Mouse (Mus musculus): ENCODE results near the gene Gbx2. TPM values are rescaled to one million over a fixed set of nuclear protein-coding genes. Genes with fewer than 3 reads are reported as not detected.

Gbx2 gene
- total RNA-seq, 2 experiments from 2014 or later: not detected

DNA sequence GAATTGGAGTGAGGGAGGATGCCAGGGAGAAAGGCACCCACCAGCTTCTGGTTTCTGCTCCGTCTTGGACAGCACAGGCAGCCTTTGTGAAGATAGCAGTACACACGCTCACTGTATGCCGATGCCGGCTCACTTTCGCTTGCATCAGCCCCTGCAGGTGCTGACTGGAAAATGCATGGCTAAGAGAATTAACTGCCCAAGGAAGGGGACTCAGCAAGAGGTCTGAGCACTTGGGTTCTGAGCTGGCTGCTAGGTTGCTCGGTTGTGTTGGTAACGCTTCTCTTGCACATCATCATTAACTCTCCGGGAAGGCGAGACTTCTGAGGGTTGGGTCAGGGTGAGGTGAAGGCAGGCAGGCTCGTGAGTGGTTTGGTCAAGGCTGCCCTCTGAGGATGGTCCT, 9.2 kb downstream of the Gbx2 start:
- intact Hi-C loops (cut with DNase I; ENCODE audit: low total_unique reads): no loop called here
- DNase-seq: no peak

- intact Hi-C loops (cut with DNase I; ENCODE audit: low total_unique reads): no loop called here
Observed at GRCm38 (mm10) chr1:89919206-89919605, 11.8 kb downstream of the Gbx2 start.

GRCm38 (mm10) chr1:89918111-89918510, 12.9 kb downstream of the Gbx2 start:
- intact Hi-C loops (cut with DNase I; ENCODE audit: low total_unique reads): no loop called here
- DNase-seq: no peak

More at GRCm38 (mm10) chr1:89919206-89919605, 11.8 kb downstream of the Gbx2 start:
- no peak for DNase-seq

- intact Hi-C loops (cut with DNase I; ENCODE audit: low total_unique reads): no loop called here
- no peak for DNase-seq
Observed at GRCm38 (mm10) chr1:89913611-89914010, 17.4 kb downstream of the Gbx2 start.

DNA sequence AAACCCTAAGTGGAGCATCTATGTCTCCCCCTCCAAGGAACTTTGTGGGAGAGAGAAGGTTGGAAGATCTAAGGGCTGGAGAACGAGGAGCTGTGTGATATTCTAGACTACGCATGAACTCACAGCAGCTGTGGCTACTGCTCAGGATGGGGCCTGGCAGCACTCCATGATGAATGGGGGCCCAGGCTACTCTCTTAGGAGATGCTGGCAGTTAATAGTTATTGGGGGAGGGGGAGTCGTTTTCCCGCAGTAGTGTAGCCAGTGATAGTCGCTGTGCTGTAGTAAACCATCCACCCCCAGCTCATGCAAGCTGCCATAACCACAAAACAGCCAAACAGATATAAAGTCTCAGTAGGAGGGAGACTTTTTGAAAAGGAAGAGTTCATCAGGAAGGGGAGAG, 18.6 kb downstream of the Gbx2 start:
- DNase-seq: no peak
- intact Hi-C loops (cut with DNase I; ENCODE audit: low total_unique reads): no loop called here

- no peak for DNase-seq
- intact Hi-C loops (cut with DNase I; ENCODE audit: low total_unique reads): no loop called here
Observed at GRCm38 (mm10) chr1:89909796-89910195, 21.2 kb downstream of the Gbx2 start.

- DNase-seq: no peak
- intact Hi-C loops (cut with DNase I; ENCODE audit: low total_unique reads): no loop called here
Observed at GRCm38 (mm10) chr1:89902641-89903040, 28.3 kb downstream of the Gbx2 start.

GRCm38 (mm10) chr1:89902236-89902635, 28.7 kb downstream of the Gbx2 start:
- intact Hi-C loops (cut with DNase I; ENCODE audit: low total_unique reads): no loop called here
- DNase-seq: no peak

DNA sequence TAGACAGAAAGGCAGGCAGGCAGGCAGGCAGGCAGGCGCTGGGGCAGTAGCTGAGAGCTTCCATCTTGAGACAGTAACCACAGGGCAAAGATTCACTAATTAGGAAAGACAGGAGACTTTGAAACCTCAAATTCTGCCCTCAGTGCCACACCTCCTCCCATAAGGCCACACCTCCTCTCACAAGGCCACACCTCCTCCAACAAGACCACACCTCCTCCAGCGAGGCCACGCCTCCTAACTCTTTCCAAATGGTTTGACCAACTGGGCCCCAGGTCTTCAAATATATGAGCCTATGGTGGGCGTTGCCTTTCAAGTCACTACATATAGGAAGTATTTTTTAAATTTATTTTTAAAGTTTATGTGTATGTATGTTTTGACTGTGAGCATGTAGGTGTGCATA, 29.6 kb downstream of the Gbx2 start:
- DNase-seq: no peak
- intact Hi-C loops (cut with DNase I; ENCODE audit: low total_unique reads): no loop called here

GRCm38 (mm10) chr1:89899761-89900445, 31.1 kb downstream of the Gbx2 start:
- no peak for DNase-seq
- intact Hi-C loops (cut with DNase I; ENCODE audit: low total_unique reads): no loop called here

DNA sequence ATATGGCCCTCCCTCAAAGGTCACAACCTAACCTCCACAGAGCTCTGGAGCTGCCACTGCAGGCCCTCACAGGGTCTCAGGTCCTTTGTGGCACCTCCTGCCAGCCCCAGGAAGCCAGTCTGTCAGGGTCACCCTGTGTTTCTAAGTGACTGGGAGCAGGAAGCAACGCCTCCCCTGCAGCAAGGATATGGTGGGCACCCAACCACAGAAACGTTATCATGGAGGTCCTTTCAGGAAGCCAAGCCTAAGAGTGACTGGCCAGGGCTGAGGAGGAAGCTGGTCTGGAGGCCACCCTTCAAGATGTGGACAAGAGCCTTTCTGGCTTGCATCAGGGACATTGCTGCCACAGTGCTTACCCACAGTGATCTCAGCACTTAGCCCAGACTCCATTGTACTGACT, 31.9 kb downstream of the Gbx2 start:
- intact Hi-C loops (cut with DNase I; ENCODE audit: low total_unique reads): no loop called here

GRCm38 (mm10) chr1:89895801-89896200, 35.2 kb downstream of the Gbx2 start:
- intact Hi-C loops (cut with DNase I; ENCODE audit: low total_unique reads): no loop called here
- no peak for DNase-seq

More for the DNA sequence above, 31.9 kb downstream of the Gbx2 start:
- DNase-seq: no peak

DNA sequence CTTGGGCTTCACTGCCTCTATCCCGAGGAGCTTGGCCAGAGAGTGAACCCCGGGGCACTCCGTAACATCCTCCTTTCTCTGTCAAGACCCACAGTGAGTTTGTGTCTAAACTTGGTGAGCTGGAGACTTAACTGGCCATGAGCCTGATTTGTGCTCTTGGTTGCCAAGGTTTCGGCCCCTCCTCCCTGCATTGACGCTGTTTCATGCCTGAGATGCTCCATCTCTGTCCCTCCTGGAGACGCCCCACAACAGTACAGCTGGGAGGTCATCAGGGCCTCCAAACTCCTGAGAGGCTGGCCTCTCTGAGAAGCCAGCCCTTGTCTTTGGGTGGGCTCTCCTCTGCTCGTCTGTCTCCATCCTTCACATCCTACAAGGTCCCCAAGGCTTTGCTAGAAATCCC, 38.7 kb downstream of the Gbx2 start:
- DNase-seq: no peak
- intact Hi-C loops (cut with DNase I; ENCODE audit: low total_unique reads): no loop called here

DNA sequence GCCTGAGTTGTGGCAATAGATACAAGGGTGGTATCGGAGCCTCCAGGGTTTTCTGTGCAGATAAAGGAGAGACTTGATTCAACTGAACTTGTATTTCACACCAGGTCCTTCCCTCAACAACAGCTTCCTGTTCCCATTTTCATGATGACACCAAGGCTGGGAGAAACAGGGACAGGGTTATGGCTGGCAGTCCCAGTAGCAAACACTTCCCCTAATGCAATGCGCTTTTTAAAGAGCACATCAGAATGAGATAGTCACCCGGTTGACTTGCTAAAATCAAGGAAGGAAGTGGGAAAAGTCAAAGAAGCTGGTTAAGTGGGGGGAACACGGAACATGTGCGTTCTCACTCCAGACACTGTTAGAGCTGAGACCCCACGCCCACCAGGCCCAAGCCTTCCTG, 39.6 kb downstream of the Gbx2 start:
- no peak for DNase-seq
- intact Hi-C loops (cut with DNase I; ENCODE audit: low total_unique reads): no loop called here

DNA sequence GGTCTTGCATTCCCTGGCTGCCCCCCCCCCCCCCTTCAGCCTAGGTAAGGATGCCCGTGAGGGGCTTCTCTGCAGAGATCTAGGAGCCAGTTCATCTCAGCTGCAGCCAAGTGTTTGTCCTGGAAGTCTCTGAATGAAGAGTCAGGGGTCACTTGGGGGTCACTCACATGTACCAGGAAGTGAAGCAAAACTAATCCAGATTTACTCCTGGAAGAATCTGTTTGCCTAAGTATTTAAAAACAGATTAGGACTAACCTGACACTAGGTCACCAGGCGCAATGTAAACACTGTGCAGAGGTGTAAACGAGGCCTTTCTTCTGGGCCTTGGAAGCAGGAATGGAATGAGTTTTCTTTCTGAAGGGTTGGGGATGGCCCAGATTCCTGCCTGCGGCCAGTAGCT, 45.3 kb downstream of the Gbx2 start:
- intact Hi-C loops (cut with DNase I; ENCODE audit: low total_unique reads): no loop called here
- no peak for DNase-seq

DNA sequence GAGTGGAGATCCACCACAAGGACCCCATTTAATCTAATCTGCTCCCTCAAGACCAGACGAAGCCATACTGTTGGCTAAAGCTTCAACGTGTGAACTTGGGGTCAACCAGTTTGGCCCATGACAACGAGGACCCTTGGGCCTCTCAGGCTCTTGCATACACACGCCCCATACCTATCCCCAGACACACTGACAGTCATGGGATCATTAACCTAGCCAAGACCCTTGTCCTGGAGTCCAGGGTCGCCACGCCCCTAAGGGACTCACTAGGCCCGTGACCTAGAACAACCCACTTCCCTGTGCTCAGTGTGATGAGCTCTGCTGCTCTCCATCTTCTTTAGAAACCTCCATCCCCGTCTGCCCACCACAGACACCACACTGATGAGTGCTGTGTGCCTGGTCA, 46.6 kb downstream of the Gbx2 start:
- intact Hi-C loops (cut with DNase I; ENCODE audit: low total_unique reads): no loop called here
- no peak for DNase-seq

DNA sequence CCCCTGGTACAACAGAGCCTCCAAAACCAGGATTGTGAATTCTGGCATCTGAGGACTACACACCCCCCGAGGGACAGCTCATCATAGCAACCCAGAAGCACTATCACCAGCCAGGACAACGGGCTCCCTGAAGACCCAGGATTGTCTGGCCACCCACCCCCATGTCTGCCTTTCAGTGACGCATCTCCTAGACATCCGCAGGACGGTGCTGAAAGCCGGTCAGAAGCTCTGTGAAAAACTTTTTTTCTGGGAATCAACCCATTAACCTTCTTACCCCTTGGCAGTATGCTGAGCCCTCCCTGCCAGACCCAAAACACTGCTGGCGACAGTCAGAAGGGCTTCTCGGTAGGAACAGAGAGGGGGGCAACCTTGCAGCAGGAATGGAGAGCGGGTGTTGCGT, 50.1 kb downstream of the Gbx2 start:
- intact Hi-C loops (cut with DNase I; ENCODE audit: low total_unique reads): no loop called here
- DNase-seq: no peak

DNA sequence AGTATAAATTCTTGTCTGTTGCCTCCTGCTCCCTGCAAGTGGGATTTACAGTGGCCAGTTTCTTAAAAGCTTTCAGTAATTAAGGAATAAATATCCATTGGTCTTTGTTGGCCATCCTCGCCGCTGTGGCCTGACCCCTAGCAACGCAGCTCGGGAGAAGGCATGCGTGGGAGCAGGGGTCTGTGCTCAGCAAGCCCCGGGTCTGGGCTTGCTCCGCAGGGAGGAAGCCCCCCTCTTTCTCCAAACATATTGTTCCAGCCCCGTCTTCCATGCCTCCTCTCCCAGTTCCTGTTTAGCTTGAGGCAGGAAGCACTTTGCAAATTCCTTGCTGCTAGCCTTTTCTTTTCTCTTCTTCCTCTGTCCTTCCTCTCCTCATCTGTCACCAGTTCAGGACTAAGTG, 50.8 kb downstream of the Gbx2 start:
- DNase-seq: no peak
- intact Hi-C loops (cut with DNase I; ENCODE audit: low total_unique reads): no loop called here

DNA sequence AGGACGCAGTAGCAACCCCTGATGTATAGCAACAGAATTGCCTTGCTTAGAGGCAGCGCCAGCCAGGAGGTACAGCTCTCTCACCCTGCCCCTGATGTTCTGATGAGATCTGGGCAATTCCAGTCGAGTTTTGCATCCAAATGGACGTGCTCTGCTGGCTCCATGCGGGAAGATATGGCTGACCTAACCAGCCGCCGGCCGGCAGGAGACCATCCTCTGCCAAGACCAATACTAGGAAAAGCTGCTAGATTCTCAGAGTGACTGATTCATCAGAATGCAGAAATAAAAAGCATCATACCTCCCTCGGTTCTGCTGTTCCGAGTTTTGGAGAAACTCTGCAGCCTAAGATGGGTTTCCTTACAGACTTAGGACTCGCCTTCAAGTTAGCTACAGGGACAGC, 52.5 kb downstream of the Gbx2 start:
- no peak for DNase-seq
- intact Hi-C loops (cut with DNase I; ENCODE audit: low total_unique reads): no loop called here

Measured in gastrocnemius, postnatal 14 days (tissue).